ENCODE assay signal across 16 mouse cellular contexts in genomic region chr3:138771549-138772333, GRCm38 (mm10). TPM values are rescaled to one million over a fixed set of nuclear protein-coding genes. Genes with fewer than 3 reads are reported as not detected.
DNase-seq lines count a peak whose midpoint lies in the region; ATAC-seq and TF ChIP-seq lines count a peak whose summit lies in the region.
"Had no signal": no experiment of that assay in that cellular context is flagged by ENCODE, and none has a peak within 500 bp of the region (broad histone marks: within the 10 kb centered on the region; RNA-seq: fewer than 3 reads in every experiment).

No protein-coding gene starts in this region.

- no peaks in the 10 kb centered on the region for H3K9me3 ChIP-seq in forebrain, embryonic 12.5 days
- no peaks in the 10 kb centered on the region for H3K9me3 ChIP-seq in heart, embryonic 10.5 days
- H3K9me3 ChIP-seq: G1E; limb, embryonic 10.5 days had no signal

- no peak overlapping the region for H3K4me2 ChIP-seq in forebrain, embryonic 12.5 days

- peak; percentile 57 for DNase-seq in adrenal gland, adult 2 months
- DNase-seq in adrenal gland, adult 8-10 months, result no peak
- DNase-seq in layer of hippocampus, adult 2 months (ENCODE audit: low spot score in 2 of 2), result no peak
- DNase-seq in layer of hippocampus, adult 18-20 months (ENCODE audit: low spot score in 2 of 2), result no peak
- peak; percentile 30 for DNase-seq in c-Kit-positive CD71-positive TER-119-positive erythroid progenitor cells, embryonic 14.5 days (ENCODE audit: low spot score)
- no peak for DNase-seq in heart, embryonic 10.5 days (ENCODE audit: low spot score)
- DNase-seq: adrenal gland, postnatal 10 days; B cell, adult 2 months; cerebellum, adult 18-20 months; heart, postnatal 4 days; lung, postnatal 36 days had no signal

- no peak overlapping the region for H3K4me3 ChIP-seq in layer of hippocampus, adult 2 months
- no peak overlapping the region for H3K4me3 ChIP-seq in olfactory bulb, adult 2 months (ENCODE audit: insufficient read depth, low read depth, low read length)
- no peak overlapping the region for H3K4me3 ChIP-seq in forebrain, embryonic 12.5 days (replicated peaks)
- no peak overlapping the region for H3K4me3 ChIP-seq in heart, embryonic 10.5 days
- H3K4me3 ChIP-seq: limb, embryonic 10.5 days had no signal

- no peak overlapping the region for H3K9ac ChIP-seq in forebrain, embryonic 12.5 days

- 68% methylated on average over 12 of the region's 12 CpGs for WGBS in olfactory bulb, adult 2 months
- 85% methylated on average over 12 of the region's 12 CpGs for WGBS in forebrain, embryonic 12.5 days
- WGBS in heart, embryonic 10.5 days, result 76% methylated on average over 12 of the region's 12 CpGs

- TF ChIP-seq CTCF in layer of hippocampus, adult 2 months (conservative IDR thresholded peaks at IDR 0.05), result peak; percentile 36
- no peak for TF ChIP-seq CTCF in olfactory bulb, adult 2 months (IDR thresholded peaks at IDR 0.05; ENCODE audit: insufficient read depth, low read depth, low read length)

- TF ChIP-seq POLR2A in olfactory bulb, adult 2 months (IDR thresholded peaks at IDR 0.05; ENCODE audit: insufficient read depth, low read depth, low read length), result no peak

- peaks cover 27% of the 10 kb centered on the region for H3K4me1 ChIP-seq in olfactory bulb, adult 2 months (ENCODE audit: control insufficient read depth, insufficient read depth, low read length)
- H3K4me1 ChIP-seq in forebrain, embryonic 12.5 days, result peaks cover 37% of the 10 kb centered on the region
- H3K4me1 ChIP-seq in heart, embryonic 10.5 days, result peaks cover 31% of the 10 kb centered on the region

- no peak for ATAC-seq in forebrain, embryonic 12.5 days (ENCODE audit: low FRiP score)
- ATAC-seq: intestine, postnatal 0 days had no signal

- peak overlapping the region; percentile 89 for H3K27ac ChIP-seq in layer of hippocampus, adult 2 months
- peak overlapping the region; percentile 66 for H3K27ac ChIP-seq in olfactory bulb, adult 2 months (ENCODE audit: insufficient read depth, low read depth, low read length)
- no peak overlapping the region for H3K27ac ChIP-seq in forebrain, embryonic 12.5 days
- no peak overlapping the region for H3K27ac ChIP-seq in heart, embryonic 10.5 days
- H3K27ac ChIP-seq: limb, embryonic 10.5 days had no signal

- H3K36me3 ChIP-seq in forebrain, embryonic 12.5 days (replicated peaks), result no peaks in the 10 kb centered on the region
- H3K36me3 ChIP-seq in heart, embryonic 10.5 days, result no peaks in the 10 kb centered on the region
- H3K36me3 ChIP-seq: G1E; limb, embryonic 10.5 days had no signal

- H3K27me3 ChIP-seq in forebrain, embryonic 12.5 days, result no peaks in the 10 kb centered on the region
- H3K27me3 ChIP-seq in heart, embryonic 10.5 days (ENCODE audit: insufficient read depth, poor library complexity, severe bottlenecking), result no peaks in the 10 kb centered on the region

RNA-seq across cellular contexts. Expression of gene Tspan5, which starts 29.7 kb away (rescaled TPM):
- total RNA-seq in adrenal gland, adult 2 months (2021), result 10 to 100 TPM; 47.3 to 67.5 TPM
- polyA plus RNA-seq in adrenal gland, adult 2 months (2012; rRNA removed), result 32.3 and 40.3 TPM in 2 replicates
- total RNA-seq in adrenal gland, adult 8-10 months (2022), result 100 to 1,000 TPM in 1 of 4 experiments, 10 to 100 TPM in 3; 46.7 to 102 (median 77.6) TPM
- 100 to 1,000 TPM; 199 to 202 TPM for total RNA-seq in layer of hippocampus, adult 2 months (2021)
- 100 to 1,000 TPM; 197 to 205 TPM for total RNA-seq in layer of hippocampus, adult 18-20 months (2021)
- polyA plus RNA-seq in olfactory bulb, adult 2 months (2012; ENCODE audit: insufficient read depth, insufficient read length, low replicate concordance, missing spikeins), result not detected in 2 replicates
- polyA plus RNA-seq in forebrain, embryonic 12.5 days (2016; fragmentation: Nextera tagmentation; extraction: Ambion mirVana), result 61.5 and 62.4 TPM in 2 replicates
- polyA plus RNA-seq in heart, embryonic 10.5 days (2016; fragmentation: Nextera tagmentation; extraction: Ambion mirVana), result 13.6 and 15.0 TPM in 2 replicates
- polyA plus RNA-seq: G1E had no signal

Comparison
In these comparisons a context has a peak if more than half of its experiments do, and no peak if none do; other contexts are left out.
1. DNase-seq: peak in adrenal gland, adult 2 months (single experiment) and c-Kit-positive CD71-positive TER-119-positive erythroid progenitor cells, embryonic 14.5 days (single experiment); none in adrenal gland, adult 8-10 months (single experiment), layer of hippocampus, adult 2 months (0 of 2), layer of hippocampus, adult 18-20 months (0 of 2) and heart, embryonic 10.5 days (single experiment).
2. H3K27ac ChIP-seq: peak in layer of hippocampus, adult 2 months (single experiment) and olfactory bulb, adult 2 months (single experiment); none in forebrain, embryonic 12.5 days (single experiment) and heart, embryonic 10.5 days (single experiment).